Mouse (Mus musculus): ENCODE data around the gene Olfr145.

Olfr145 gene

GRCm38 (mm10) chr9:37896661-37897060 lies at the start of gene Olfr145:
TSS of gene Olfr145 (plus strand) at chr9:37896724.
- no peak for DNase-seq

GRCm38 (mm10) chr9:37849267-37849666 lies 47.3 kb upstream of the Olfr145 start:
- no peak for DNase-seq

- DNase-seq: no peak
Measured at GRCm38 (mm10) chr9:37853969-37854368, 42.6 kb upstream of the Olfr145 start, which contains the start of gene Olfr877. TSS of gene Olfr877 (plus strand) at chr9:37854269.

DNA sequence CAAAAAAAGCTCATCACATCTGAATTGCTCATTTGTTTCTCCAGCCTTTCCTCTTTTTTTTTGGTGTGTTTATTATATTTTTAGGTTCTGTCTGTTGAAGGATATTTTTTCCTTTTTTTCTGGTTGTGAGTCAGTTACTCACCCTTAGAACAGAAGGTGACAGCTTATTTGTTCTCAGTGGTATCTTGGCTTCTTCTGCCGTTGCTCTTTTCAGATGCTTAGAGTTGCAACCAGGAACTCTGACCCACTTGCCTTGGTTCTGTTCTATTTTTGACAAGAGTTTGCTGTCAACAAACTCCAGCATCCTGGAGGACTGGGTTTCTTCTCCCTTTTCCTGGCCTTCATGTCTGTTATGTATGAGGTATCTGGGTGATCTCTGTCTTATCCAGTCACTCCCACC lies 33.2 kb upstream of the Olfr145 start:
- DNase-seq: no peak

DNA sequence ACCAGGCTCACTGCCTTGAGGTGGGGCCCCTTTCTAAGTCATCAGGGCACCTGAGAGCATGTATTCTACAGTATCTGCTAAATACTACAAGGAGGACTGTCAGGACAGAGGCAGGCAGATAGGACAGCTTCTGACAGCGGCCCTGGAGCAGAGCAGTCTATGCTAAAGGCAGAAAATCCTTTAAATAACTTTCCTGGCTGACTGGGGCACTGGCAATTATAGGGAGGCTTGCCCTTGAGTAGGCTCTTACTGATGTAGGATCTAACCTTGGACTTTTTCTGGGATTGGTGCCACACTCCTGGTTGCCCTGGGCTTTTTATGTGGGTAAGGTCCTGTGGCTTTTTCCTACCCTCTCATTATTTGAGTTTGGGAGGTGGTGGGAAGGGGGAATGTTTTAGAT lies 26.3 kb upstream of the Olfr145 start:
- DNase-seq: no peak

DNA sequence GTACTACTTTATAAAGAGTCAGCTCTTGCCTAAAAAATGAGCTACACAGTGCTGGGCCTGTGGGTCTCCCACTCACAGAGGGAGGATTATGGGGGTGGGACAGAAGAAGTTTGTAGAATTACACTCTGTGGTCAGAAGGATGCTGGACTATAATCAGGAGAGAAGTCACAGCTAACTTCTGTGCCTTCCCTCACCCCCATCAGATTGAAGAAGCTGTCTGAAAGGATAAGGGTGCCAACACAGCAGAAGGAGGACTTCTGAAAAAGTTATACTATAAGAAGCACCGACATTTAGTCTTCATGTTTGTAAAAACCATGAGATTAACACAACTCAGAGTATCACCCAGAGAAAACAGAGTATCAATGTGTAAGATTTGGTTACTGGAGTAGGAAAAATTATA lies 25.4 kb upstream of the Olfr145 start:
- DNase-seq: no peak

DNA sequence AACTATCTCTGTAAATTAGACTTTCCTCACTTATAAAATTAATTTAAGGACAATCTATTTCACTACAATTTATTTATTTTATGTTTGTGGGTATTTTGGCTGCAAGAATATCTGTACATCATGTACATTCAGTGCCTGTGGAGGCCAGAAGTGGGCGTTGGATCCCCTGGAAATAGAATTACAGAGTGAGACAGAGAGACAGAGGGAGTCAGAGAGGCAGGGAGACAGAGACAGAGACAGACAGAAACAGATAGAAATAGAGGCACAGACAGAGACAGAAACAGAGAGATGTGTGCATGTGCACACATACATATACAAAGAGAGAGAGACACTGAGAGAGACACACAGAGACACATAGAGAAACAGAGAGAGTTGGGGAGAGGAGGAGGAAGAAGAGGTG lies 25.0 kb upstream of the Olfr145 start:
- no peak for DNase-seq

- no peak for DNase-seq
Measured at GRCm38 (mm10) chr9:37890960-37891359, 5.6 kb upstream of the Olfr145 start.

GRCm38 (mm10) chr9:37905555-37905954 lies 9.0 kb downstream of the Olfr145 start:
- no peak for DNase-seq

DNA sequence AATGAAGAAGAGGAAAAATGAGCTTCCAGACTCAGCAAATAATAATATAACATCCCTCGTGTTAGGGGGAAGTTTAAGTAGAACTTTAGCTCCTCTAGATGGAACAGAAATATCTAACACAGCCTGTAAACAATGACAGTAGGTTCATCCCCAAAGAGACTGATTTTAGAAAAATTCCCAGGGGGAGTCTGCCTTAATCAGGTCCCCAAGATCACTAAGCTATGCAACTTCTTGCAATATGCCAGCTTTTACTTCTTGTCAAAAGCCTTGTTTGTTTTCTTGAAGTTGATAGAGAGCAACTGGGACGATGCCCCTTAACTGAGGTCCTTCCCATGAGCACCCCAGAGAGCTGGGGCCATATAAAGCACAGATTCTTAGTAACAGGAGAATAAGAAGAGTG lies 21.0 kb downstream of the Olfr145 start, which contains the start of gene Olfr878:
Gene Olfr878 (plus strand): TSS at position 301 of the 400 bp plus-strand sequence.
- DNase-seq: no peak

- no peak for DNase-seq
Measured at GRCm38 (mm10) chr9:37918018-37918417, 21.5 kb downstream of the Olfr145 start.

DNA sequence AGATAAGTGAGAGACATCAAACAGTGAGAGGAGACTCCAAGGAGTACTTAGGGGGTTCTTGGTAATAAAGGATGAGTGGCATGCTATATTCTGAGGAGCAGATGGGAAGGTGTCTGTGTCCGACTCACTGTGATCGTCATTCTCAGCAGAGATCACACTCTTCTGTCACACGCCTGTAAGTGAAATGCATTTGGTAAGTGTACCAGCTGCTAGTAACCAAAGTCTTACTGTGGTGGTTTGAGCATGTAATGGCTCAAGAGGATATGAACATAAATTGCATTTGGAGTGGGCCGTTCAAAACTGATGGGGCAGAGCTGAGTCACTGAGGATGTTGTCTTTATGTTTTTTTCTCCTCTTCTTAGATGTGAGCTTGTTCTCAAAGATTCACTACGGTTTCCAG lies 27.7 kb downstream of the Olfr145 start:
- DNase-seq: no peak

GRCm38 (mm10) chr9:37925445-37925844 lies 28.9 kb downstream of the Olfr145 start:
- no peak for DNase-seq

DNA sequence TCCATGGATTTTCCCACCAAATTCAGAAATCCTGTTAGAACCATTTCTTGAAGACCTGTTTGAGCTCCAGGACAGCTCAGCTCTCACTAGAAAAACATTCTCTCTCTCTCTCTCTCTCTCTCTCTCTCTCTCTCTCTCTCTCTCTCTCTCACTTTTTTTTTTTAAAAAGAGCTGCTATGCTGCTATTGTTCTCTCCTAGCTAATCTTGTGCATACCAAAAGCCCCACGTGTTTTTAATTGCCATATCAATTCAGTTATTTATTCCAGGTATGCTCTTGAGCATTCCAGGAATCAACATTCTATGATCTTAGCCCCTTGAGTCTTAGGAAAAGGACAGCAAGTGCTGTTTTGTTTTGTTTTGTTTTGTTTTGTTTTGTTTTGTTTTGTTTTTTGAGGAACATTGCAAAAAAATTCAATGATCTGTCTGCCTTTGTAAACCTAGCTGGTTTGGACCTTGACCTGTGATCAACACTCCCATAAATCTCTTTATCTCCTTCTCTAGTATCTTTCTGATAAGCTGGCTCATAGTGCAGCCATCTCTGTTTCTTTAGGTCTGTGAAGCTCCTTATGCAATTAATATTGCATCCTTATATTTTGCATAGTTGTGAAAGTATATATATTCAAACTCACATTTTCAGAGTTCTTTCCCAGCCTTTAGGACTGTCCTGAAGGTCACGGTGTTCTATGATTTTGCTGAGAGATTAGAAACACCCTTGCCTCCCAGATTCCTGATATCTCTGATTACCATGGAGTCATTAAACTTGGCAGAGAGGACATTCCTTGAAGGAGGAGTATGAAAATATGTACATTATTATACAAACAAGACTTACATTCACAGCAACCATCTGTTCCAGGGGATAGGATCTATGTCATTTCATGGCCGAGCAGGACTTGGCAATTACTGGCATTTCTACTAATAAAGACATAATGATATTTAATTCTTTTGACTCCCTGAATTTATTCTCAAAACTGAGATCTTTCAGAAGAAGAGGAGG lies 29.8 kb downstream of the Olfr145 start:
- no peak for DNase-seq

- peak in 1 of 2 experiments; percentile 37 for DNase-seq
Measured at GRCm38 (mm10) chr9:37932519-37932918, 36.0 kb downstream of the Olfr145 start.

- DNase-seq: no peak
Measured at GRCm38 (mm10) chr9:37934146-37934545, 37.6 kb downstream of the Olfr145 start.

DNA sequence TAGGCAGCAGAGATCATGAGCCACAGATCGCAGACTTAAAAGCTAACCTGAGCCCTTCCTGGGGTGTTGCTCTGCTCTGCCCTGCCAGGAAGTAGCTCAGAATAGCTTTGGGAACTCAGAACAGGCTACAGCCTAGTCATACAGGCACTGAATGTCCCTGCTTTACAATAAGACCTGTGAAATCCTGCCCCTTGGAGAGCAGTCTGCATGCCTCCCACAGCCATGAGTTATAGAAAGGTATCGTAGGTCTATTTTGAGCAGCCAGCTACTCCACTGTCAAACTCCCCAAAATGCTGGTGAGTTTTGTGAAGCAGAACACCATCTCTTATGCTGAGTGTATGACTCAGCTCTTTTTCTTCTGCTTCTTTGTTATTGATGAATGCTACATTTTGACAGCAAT lies 44.6 kb downstream of the Olfr145 start:
- no peak for DNase-seq
